Mouse (Mus musculus): ENCODE data around the gene Abhd14a. TPM values are rescaled to one million over a fixed set of nuclear protein-coding genes. Genes with fewer than 3 reads are reported as not detected.

Abhd14a gene
- polyA plus RNA-seq, 1 experiment: 197 TPM

DNA sequence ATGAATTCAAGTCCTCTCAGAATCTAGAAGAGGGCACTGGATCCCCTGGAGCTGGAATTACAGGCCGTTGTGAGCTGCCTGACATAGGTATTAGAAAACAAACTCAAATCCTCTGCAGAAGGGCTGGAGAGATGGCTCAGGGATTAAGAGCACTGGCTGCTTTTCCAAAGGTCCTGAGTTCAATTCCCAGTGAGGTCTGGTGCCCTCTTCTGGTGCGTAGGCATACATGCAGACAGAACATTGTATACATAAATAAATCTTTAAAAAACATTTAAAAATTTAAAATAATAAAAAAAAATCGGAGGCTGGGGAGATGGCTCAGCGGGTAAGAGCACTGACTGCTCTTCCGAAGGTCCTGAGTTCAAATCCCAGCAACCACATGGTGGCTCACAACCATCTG, 4.8 kb downstream of the Abhd14a start:
- TF ChIP-seq CTCF (IDR thresholded peaks at IDR 0.05; ENCODE audit: control insufficient read depth, insufficient read depth, insufficient replicate concordance, low read depth, low read length) (no peak), POLR2A (IDR thresholded peaks at IDR 0.05; ENCODE audit: control insufficient read depth, low read depth, low read length) (no peak)
- H3K27me3 ChIP-seq (ENCODE audit: control insufficient read depth, insufficient read depth, low read length): no peaks in the 10 kb centered on the region
- H3K4me1 ChIP-seq (ENCODE audit: control insufficient read depth, insufficient read depth, low read length): peaks cover 19% of the 10 kb centered on the region
- H3K27ac ChIP-seq (ENCODE audit: control insufficient read depth, insufficient read depth, low read depth, low read length): no peak overlapping the region
- no peak overlapping the region for H3K4me3 ChIP-seq (ENCODE audit: control insufficient read depth, low read depth, low read length)
- H3K36me3 ChIP-seq (ENCODE audit: control insufficient read depth, insufficient read depth, low read length): no peaks in the 10 kb centered on the region; the same call in none of the 2 replicates

DNA sequence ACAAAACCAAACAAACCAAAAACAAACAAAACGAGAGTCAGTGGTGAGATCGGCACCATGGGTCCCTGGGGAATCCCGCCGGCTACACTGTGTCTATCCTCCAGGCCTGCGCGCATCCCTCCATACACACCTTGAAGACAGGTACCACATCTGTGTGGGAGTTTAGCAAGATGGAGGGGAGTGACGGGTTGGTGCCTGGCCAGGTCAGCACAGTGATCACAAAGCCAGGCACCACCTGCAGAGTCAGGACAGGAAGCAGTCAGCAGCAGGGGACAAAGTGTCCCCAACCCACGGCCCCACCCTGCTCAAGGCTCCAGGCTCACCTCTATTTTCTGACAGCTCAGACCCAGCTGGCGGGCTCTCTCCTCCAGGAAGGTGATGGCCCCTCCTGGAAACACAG, 10.9 kb downstream of the Abhd14a start:
- no peak overlapping the region for H3K4me3 ChIP-seq (ENCODE audit: control insufficient read depth, low read depth, low read length)
- H3K36me3 ChIP-seq (ENCODE audit: control insufficient read depth, insufficient read depth, low read length): no peaks in the 10 kb centered on the region; the same call in none of the 2 replicates
- no peak overlapping the region for H3K27ac ChIP-seq (ENCODE audit: control insufficient read depth, insufficient read depth, low read depth, low read length)
- H3K4me1 ChIP-seq (ENCODE audit: control insufficient read depth, insufficient read depth, low read length): peaks cover 15% of the 10 kb centered on the region
- H3K27me3 ChIP-seq (ENCODE audit: control insufficient read depth, insufficient read depth, low read length): no peaks in the 10 kb centered on the region
- TF ChIP-seq CTCF (IDR thresholded peaks at IDR 0.05; ENCODE audit: control insufficient read depth, insufficient read depth, insufficient replicate concordance, low read depth, low read length) (no peak), POLR2A (IDR thresholded peaks at IDR 0.05; ENCODE audit: control insufficient read depth, low read depth, low read length) (no peak)

DNA sequence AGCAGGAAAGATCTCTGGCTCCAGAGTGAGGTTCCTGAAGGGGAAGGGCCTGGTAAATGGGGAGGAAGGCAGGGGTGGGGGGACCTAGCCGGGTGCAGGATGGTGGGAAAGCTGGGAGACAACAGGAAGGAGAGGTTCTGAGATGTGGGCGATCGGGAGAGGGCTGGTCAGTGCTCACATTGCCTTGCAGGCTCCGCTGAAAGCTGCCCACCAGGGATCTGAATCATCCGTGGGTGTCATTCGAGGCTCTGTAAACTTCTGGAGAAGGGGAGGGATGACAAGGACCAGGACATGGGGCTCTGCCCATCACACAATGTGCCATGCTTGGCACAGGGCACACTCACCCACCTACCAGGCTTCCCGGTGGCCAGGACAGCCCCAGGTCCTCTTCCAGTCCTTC, 14.1 kb downstream of the Abhd14a start:
- Histone ChIP-seq H3K27ac (ENCODE audit: control insufficient read depth, insufficient read depth, low read depth, low read length) (no peak overlapping the region), H3K36me3 (ENCODE audit: control insufficient read depth, insufficient read depth, low read length) (no peaks in the 10 kb centered on the region; the same call in none of the 2 replicates), H3K4me3 (ENCODE audit: control insufficient read depth, low read depth, low read length) (no peak overlapping the region), H3K4me1 (ENCODE audit: control insufficient read depth, insufficient read depth, low read length) (peaks cover 11% of the 10 kb centered on the region), H3K27me3 (ENCODE audit: control insufficient read depth, insufficient read depth, low read length) (no peaks in the 10 kb centered on the region)
- TF ChIP-seq CTCF (IDR thresholded peaks at IDR 0.05; ENCODE audit: control insufficient read depth, insufficient read depth, insufficient replicate concordance, low read depth, low read length): no peak
- TF ChIP-seq POLR2A (IDR thresholded peaks at IDR 0.05; ENCODE audit: control insufficient read depth, low read depth, low read length): no peak

DNA sequence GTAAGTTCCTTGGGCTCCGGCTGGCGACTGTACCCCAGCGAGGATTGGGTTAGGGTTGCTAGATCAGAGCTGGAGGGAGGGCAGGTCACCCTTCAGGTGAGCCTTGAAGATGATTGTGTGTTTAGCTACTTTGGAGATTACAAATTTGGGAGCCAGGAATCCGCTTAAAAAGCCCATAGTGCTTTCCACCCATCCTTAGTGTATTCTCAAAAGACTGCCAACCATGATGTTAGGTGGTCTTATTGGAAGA, 17.5 kb downstream of the Abhd14a start:
- Histone ChIP-seq H3K27ac (ENCODE audit: control insufficient read depth, insufficient read depth, low read depth, low read length) (peak overlapping the region; percentile 68; the same call in 1 of the 2 replicates), H3K36me3 (ENCODE audit: control insufficient read depth, insufficient read depth, low read length) (no peaks in the 10 kb centered on the region; the same call in none of the 2 replicates), H3K4me1 (ENCODE audit: control insufficient read depth, insufficient read depth, low read length) (peaks cover 2% of the 10 kb centered on the region; the same call in 1 of the 2 replicates), H3K27me3 (ENCODE audit: control insufficient read depth, insufficient read depth, low read length) (no peaks in the 10 kb centered on the region), H3K4me3 (ENCODE audit: control insufficient read depth, low read depth, low read length) (peak overlapping the region; percentile 87)
- TF ChIP-seq POLR2A (IDR thresholded peaks at IDR 0.05; ENCODE audit: control insufficient read depth, low read depth, low read length) (no peak), CTCF (IDR thresholded peaks at IDR 0.05; ENCODE audit: control insufficient read depth, insufficient read depth, insufficient replicate concordance, low read depth, low read length) (no peak)

DNA sequence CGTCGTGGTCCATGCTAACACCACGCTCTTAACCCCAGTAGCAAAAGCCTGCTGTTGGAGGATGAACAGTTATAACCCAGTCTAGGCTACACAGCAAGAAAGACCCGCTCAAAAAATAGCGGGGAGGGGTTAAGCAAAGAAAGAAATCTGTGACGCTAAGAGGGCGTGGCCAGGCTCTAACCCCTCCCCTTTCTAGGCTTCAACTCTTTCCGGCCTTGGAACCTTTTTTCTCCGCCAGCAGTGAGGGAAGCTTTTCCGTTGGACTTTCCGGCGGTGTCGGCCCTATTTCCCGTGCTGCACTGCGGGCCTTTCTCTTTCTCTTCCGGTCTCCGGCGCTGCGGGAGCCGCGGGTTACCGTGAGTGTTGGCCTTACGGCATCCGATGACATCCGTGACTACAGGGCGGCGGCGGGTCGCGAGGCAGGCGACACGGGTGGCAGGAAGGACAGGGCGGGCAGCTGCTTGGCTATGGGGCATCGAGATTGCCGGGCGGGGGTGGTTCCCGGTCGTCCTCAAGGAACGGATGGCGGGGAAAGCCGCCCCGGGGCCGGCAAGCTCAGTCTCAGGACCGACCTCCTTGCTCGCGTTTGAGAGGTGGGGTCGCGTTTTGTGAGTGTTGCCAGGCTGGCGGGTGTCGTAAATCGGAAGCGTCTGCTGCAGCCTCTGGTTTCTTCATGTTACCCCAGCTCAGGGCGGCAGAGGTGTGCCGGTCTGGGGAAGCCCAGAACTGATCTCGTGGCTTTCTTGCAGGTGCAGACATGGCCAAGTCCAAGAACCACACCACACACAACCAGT, 18.1 kb downstream of the Abhd14a start, which contains the start of gene Rpl29:
TSS of gene Rpl29 (plus strand) at position 234 of the 794 bp plus-strand sequence.
- Histone ChIP-seq H3K27me3 (ENCODE audit: control insufficient read depth, insufficient read depth, low read length) (no peaks in the 10 kb centered on the region), H3K36me3 (ENCODE audit: control insufficient read depth, insufficient read depth, low read length) (no peaks in the 10 kb centered on the region; the same call in none of the 2 replicates), H3K4me1 (ENCODE audit: control insufficient read depth, insufficient read depth, low read length) (peaks cover 2% of the 10 kb centered on the region; the same call in 1 of the 2 replicates), H3K27ac (ENCODE audit: control insufficient read depth, insufficient read depth, low read depth, low read length) (peak within 1 kb of the TSS; percentile 82), H3K4me3 (ENCODE audit: control insufficient read depth, low read depth, low read length) (peak within 1 kb of the TSS; percentile 87)
- TF ChIP-seq POLR2A (IDR thresholded peaks at IDR 0.05; ENCODE audit: control insufficient read depth, low read depth, low read length): peak; percentile 58; the same call in 1 of the 2 replicates
- no peak for TF ChIP-seq CTCF (IDR thresholded peaks at IDR 0.05; ENCODE audit: control insufficient read depth, insufficient read depth, insufficient replicate concordance, low read depth, low read length)

DNA sequence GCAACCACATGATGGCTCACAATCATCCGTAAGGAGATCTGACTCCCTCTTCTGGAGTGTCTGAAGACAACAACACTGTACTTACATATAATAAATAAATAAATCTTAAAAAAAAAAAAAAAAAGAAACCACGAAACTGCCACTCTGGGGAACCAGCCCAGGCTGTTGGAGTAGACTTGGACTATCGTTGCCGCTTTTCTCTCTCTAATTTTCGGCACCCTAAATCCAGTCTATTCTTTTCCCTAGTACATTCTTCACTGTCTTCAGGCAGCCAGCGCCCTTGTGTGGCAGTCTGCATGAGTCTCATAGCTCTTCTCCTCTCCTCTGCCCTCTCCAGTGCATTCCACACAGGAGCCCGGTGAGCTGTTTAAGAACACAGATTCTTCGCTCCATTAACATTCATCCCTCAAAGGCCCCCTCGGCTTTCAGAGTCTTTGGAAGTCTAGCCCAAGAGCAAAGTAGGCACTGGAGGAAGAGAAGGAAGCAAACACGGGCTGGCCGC, 18.7 kb downstream of the Abhd14a start:
- H3K27me3 ChIP-seq (ENCODE audit: control insufficient read depth, insufficient read depth, low read length): no peaks in the 10 kb centered on the region
- H3K27ac ChIP-seq (ENCODE audit: control insufficient read depth, insufficient read depth, low read depth, low read length): peak overlapping the region; percentile 82
- H3K4me3 ChIP-seq (ENCODE audit: control insufficient read depth, low read depth, low read length): peak overlapping the region; percentile 87
- H3K4me1 ChIP-seq (ENCODE audit: control insufficient read depth, insufficient read depth, low read length): peaks cover 2% of the 10 kb centered on the region; the same call in 1 of the 2 replicates
- no peak for TF ChIP-seq CTCF (IDR thresholded peaks at IDR 0.05; ENCODE audit: control insufficient read depth, insufficient read depth, insufficient replicate concordance, low read depth, low read length)
- no peak for TF ChIP-seq POLR2A (IDR thresholded peaks at IDR 0.05; ENCODE audit: control insufficient read depth, low read depth, low read length)
- no peaks in the 10 kb centered on the region; the same call in none of the 2 replicates for H3K36me3 ChIP-seq (ENCODE audit: control insufficient read depth, insufficient read depth, low read length)

DNA sequence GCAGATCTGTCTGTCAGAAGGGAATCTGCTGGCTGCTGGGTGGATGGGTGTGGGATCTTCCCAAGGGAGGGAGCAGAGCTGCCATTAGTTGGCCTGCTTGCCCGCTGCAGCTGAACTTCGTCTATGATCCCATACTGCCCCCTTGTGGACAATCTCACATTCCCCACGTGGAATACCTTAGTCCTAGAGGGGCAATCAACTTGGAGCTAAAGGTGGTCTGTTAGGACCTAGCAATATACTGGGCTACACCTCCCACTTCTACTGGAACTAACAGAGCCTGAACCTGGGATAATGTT, 25.7 kb downstream of the Abhd14a start:
- Histone ChIP-seq H3K27ac (ENCODE audit: control insufficient read depth, insufficient read depth, low read depth, low read length) (no peak overlapping the region), H3K4me3 (ENCODE audit: control insufficient read depth, low read depth, low read length) (no peak overlapping the region)

More for the DNA sequence above, 25.7 kb downstream of the Abhd14a start:
- Histone ChIP-seq H3K36me3 (ENCODE audit: control insufficient read depth, insufficient read depth, low read length) (no peaks in the 10 kb centered on the region), H3K4me1 (ENCODE audit: control insufficient read depth, insufficient read depth, low read length) (peaks cover 11% of the 10 kb centered on the region), H3K27me3 (ENCODE audit: control insufficient read depth, insufficient read depth, low read length) (no peaks in the 10 kb centered on the region)
- TF ChIP-seq POLR2A (IDR thresholded peaks at IDR 0.05; ENCODE audit: control insufficient read depth, low read depth, low read length) (no peak), CTCF (IDR thresholded peaks at IDR 0.05; ENCODE audit: control insufficient read depth, insufficient read depth, insufficient replicate concordance, low read depth, low read length) (peak; percentile 79; the same call in 1 of the 2 replicates)

Measured in testis, adult 2 months (tissue).